ENCODE assay signal across 9 mouse cellular contexts in genomic region chr9:85596959-85597358, GRCm38 (mm10).
DNase-seq lines count a peak whose midpoint lies in the region; ATAC-seq and TF ChIP-seq lines count a peak whose summit lies in the region.
"Had no signal": no experiment of that assay in that cellular context is flagged by ENCODE, and none has a peak within 500 bp of the region (broad histone marks: within the 10 kb centered on the region; RNA-seq: fewer than 3 reads in every experiment).

No protein-coding gene starts in this region.

- no peak for TF ChIP-seq POLR2A in CH12.LX (IDR thresholded peaks at IDR 0.05; ENCODE audit: low read depth, low read length)

- H3K4me1 ChIP-seq in CH12.LX (ENCODE audit: control insufficient read depth in 1 of 2, insufficient read depth in 2 of 2), result 0 out of 4 replicates have a peak, but pooled peaks cover 4% of the 10 kb centered on the region in 2 experiments
- no peaks in the 10 kb centered on the region for H3K4me1 ChIP-seq in forebrain, embryonic 12.5 days
- H3K4me1 ChIP-seq: neural tube, embryonic 12.5 days had no signal

- in situ Hi-C loops in CH12.LX (cut with MboI; ENCODE audit: low pct_ligation_motif_present, low pct_unique_long_range_greater_than_20kb, low sequenced_read_pairs), result loop anchor here (25.0 kb wide), 2 partner anchors 260 to 810 kb away; partner anchors contain the start of gene Tent5a

- no peak for TF ChIP-seq EP300 in CH12.LX (IDR thresholded peaks at IDR 0.05; ENCODE audit: low read length)

- H3K4me2 ChIP-seq in CH12.LX (ENCODE audit: insufficient read depth, low read depth, poor library complexity, severe bottlenecking), result no peak overlapping the region
- no peak overlapping the region for H3K4me2 ChIP-seq in forebrain, embryonic 12.5 days
- H3K4me2 ChIP-seq: neural tube, embryonic 12.5 days had no signal

- no peaks in the 10 kb centered on the region for H3K79me2 ChIP-seq in CH12.LX (replicated peaks; ENCODE audit: control insufficient read depth, extremely low read depth, insufficient read depth, poor library complexity, severe bottlenecking)

- DNase-seq in kidney, adult 9 months, result peak; percentile 10
- no peak for DNase-seq in kidney, adult 11 months
- DNase-seq in 416B (ENCODE audit: low read depth), result peak; percentile 56
- DNase-seq in CH12.LX (ENCODE audit: extremely low read depth), result peak; percentile 67
- peak; percentile 18 for DNase-seq in c-Kit-positive CD71-positive TER-119-positive erythroid progenitor cells, embryonic 14.5 days (ENCODE audit: low spot score)
- DNase-seq in mesoderm, embryonic 11.5 days (ENCODE audit: low read depth, low spot score), result peak; percentile 14

- no peak for ATAC-seq in forebrain, embryonic 12.5 days (ENCODE audit: low FRiP score)

- TF ChIP-seq CTCF in CH12.LX (conservative IDR thresholded peaks at IDR 0.05 in 1 of 2, IDR thresholded peaks at IDR 0.05 in 1 of 2; ENCODE audit: low read depth in 2 of 2, low read length in 2 of 2), result peak; percentile 38 to 77

- WGBS in forebrain, embryonic 12.5 days, result 40% methylated on average over 2 of the region's 2 CpGs

- no peak overlapping the region for H3K4me3 ChIP-seq in CH12.LX (replicated peaks in 1 of 3; ENCODE audit: low read depth in 2 of 3, low read length in 2 of 3, poor library complexity in 1 of 3)
- no peak overlapping the region for H3K4me3 ChIP-seq in forebrain, embryonic 12.5 days (replicated peaks)
- H3K4me3 ChIP-seq: erythroblast, embryonic 14.5 days; neural tube, embryonic 12.5 days had no signal

- no peaks in the 10 kb centered on the region for H3K27me3 ChIP-seq in CH12.LX (replicated peaks)
- H3K27me3 ChIP-seq in forebrain, embryonic 12.5 days, result no peaks in the 10 kb centered on the region
- H3K27me3 ChIP-seq: neural tube, embryonic 12.5 days had no signal

- TF ChIP-seq RAD21 in CH12.LX (IDR thresholded peaks at IDR 0.05; ENCODE audit: low read depth, low read length), result peak; percentile 81

- H3K27ac ChIP-seq in CH12.LX (ENCODE audit: insufficient read depth, low read depth), result no peak overlapping the region
- no peak overlapping the region for H3K27ac ChIP-seq in forebrain, embryonic 12.5 days
- H3K27ac ChIP-seq: neural tube, embryonic 12.5 days had no signal

- H3K9ac ChIP-seq in CH12.LX (ENCODE audit: insufficient read depth, low read depth), result no peak overlapping the region
- no peak overlapping the region for H3K9ac ChIP-seq in forebrain, embryonic 12.5 days
- H3K9ac ChIP-seq: neural tube, embryonic 12.5 days had no signal

- H3K36me3 ChIP-seq in CH12.LX (replicated peaks in 1 of 2; ENCODE audit: control insufficient read depth in 1 of 2, insufficient read depth in 1 of 2, low read length in 1 of 2), result no peaks in the 10 kb centered on the region
- no peaks in the 10 kb centered on the region for H3K36me3 ChIP-seq in forebrain, embryonic 12.5 days (replicated peaks)
- H3K36me3 ChIP-seq: neural tube, embryonic 12.5 days had no signal

- dilution Hi-C loops in CH12.LX (cut with MboI; ENCODE audit: extremely low pct_ligation_motif_present, extremely low pct_unique_long_range_greater_than_20kb, low sequenced_read_pairs), result no loop called here

- no peaks in the 10 kb centered on the region for H3K9me3 ChIP-seq in CH12.LX (replicated peaks; ENCODE audit: low read length)
- H3K9me3 ChIP-seq in forebrain, embryonic 12.5 days, result no peaks in the 10 kb centered on the region
- H3K9me3 ChIP-seq: neural tube, embryonic 12.5 days had no signal

TF ChIP-seq in CH12.LX, 34 proteins besides CTCF, POLR2A, EP300 and RAD21:
- 0 out of 2 replicates have a peak, but pooled peaks have one; percentile 14 for TF ChIP-seq ZC3H11A (IDR thresholded peaks at IDR 0.05; ENCODE audit: low read depth, low read length)
- no peak for TF ChIP-seq GABPA (IDR thresholded peaks at IDR 0.05; ENCODE audit: insufficient replicate concordance, low read depth, low read length)
- peak; percentile 55 for TF ChIP-seq SMC3 (IDR thresholded peaks at IDR 0.05; ENCODE audit: low read depth, low read length)
